Mouse (Mus musculus) mouse trophoblast stem cell (cell line): ENCODE results near the gene Cmss1.

Source experiments
- in situ Hi-C, 2 experiments: fragments of 300-500 bp; cut with MseI, MboI; formaldehyde crosslinking; loops; 2 replicates in 1 of 2; 3 replicates in 1 of 2; pipeline ENCODE4 v1.15.1; 2025

Cmss1 gene

DNA sequence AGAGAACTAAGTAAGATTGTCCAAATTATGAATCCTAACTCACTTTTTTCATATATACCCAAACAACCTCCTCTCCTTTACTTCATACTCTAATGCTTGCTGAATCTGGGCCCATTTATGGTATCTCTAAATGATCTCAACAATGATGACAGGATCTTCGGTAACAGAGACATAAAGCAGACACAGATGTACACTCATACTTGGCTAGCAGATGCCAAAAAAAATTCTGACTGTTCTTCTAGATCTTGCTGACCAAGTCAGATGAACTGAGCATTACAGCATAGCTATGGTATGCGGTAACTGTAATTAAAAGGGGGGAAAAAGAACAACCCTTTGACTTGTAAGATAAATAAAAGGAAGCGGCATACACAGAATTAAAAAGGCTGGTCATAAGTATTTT lies 43.2 kb downstream of the Cmss1 start:
- in situ Hi-C loops: no loop called here

DNA sequence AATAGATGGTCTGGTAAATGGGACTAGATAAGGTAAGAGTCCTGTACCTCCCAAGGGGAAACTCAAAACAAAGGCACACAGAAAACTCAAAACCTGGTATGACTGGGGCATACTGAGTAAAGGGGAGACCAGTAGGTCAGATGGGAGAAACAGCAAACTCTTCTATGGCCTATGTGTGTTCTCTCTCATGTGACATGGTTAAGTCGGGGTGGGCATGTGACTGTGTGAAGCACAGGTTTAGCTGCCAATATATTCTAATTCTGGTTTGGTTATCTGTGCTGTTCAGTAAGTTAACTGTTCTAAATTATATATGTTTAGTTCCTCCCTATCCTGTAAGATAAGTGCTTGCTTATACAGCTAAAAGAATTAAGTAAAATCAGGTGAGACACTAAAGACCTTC lies 46.5 kb downstream of the Cmss1 start:
- in situ Hi-C loops: no loop called here

DNA sequence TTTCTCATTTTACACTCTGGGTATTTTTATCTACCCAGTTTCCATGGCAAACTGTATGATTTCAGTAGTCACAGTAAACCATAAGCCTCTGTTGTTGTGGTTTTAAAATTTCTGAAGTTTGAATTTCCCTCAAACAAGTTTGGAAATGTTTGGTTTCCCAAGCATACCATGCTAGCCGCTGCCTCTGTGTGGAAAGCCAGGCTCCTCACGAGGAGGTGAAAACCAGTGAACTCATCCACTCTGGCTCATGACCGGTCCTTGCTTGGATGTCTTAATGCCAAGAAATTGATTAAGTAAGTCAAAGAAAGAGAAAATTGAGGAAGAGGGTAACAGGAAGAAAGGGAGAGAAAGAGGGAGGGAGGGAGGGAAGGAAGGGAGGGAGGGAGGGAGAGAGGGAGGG lies 48.4 kb downstream of the Cmss1 start:
- in situ Hi-C loops: no loop called here

DNA sequence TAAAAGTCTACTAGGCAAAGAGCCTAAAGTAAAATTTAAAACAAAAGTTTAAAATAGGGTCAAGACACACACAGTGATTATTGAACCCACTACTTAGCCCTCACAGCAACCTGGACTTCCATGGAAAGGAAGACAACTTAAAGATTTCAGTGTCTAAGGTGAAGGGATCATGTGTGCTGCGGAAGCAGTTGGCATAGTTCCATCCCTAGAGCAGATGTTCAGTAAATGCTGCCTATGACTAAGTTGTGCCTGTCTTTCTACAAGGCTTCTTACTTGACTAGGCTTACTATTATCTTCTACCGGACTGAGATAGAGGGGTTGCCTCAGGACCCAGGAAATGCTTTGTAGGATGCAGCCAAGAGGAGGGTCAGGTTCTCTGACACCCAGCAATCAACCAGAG lies 50.4 kb downstream of the Cmss1 start:
- in situ Hi-C loops: no loop called here

DNA sequence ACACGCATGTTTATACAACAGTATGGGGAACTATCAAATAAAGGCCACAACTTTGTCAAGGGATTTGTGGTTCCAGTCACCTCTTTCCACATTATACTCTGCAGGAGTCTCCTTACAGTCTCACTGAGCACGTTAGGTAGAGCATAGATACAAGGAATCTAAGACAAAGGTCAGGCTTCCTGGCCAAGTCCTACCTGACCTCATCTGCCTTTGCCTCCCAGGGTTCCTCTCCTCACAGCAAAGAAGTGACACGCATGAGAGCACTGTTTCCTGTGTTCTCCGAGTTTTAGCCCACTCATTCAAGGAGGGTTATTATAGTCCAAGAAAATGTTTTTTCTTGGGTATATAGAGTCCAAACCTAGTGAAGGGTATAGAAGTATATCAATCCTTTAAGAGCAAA lies 51.0 kb downstream of the Cmss1 start:
- in situ Hi-C loops: no loop called here

DNA sequence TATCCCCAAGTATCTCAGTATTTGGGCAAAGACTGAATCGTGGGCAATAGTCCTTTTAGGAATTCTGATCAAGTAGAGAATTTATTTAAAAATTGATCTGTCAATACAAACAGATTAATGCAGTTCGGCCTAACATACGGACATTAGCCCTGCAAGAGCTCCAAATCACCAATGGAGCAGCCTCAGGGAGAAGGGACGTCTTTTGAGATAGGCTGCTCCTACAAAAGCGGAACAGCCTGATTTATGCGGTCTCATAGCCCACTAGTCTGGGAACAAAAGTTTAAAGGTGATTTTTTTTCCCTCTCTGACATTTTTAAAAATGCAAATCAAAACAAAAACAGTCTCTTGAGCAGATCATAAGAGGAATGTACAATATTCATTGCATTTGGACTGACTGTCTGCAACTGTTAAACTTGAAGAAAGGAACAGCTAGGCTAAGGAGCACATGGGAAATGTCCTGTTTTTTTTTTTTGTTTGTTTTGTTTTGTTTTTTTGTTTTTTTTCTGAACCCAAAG lies 51.7 kb downstream of the Cmss1 start:
- in situ Hi-C loops: no loop called here

DNA sequence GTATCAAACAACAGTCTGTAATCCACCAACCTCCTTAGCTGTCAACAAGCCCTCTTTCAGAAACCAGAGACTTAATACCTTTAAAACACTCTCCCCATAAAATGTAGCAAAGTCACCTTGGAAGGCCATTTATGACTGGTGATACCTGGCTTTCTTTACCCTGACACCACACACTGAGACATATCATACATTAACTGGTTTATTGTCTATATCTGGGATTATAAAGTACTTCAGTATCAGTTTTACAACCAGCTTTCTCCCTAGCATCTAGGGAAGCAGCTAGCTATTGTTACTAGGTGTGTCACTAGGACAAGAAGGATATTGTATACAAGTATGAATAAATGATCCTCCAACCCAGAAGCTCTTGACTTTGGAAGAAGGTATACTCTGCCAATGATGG lies 53.4 kb downstream of the Cmss1 start:
- in situ Hi-C loops: no loop called here

DNA sequence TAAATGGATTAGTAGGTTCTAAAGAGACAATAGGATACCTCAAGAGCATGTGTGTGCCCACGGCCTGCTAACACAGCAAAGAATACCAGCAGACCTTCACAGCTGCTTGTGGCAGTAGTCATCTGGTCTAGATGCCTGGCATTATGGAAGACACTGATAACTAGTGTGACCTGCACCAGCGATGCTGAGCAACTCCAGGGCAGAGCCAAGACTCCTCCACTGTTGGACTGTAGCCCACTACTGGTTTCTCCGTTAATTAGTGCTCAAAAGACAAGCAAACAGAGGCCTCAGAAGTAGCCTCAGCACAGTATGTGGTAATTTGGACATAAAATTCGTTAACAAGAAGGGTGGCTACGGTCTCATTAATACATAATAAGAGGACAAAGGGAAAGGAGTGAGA lies 54.0 kb downstream of the Cmss1 start:
- in situ Hi-C loops: no loop called here

DNA sequence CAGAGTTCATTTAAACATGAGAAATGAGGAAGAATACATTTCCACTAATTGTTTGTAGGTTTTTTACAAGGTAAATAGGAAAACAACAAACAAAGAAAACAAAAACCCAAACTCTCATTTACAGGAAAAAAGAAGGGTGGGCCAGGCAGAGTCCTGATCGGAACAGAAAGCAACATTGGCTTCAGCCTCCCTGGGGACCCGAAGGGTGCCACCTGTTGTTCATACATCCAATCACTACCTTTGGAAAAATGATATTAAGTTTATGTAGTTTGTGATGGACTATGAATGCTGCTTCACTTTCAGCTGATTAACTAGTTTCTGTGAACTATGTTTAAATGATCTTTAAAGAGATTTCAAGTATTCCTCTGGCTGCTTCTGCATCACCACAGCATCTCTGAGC lies 55.0 kb downstream of the Cmss1 start:
- in situ Hi-C loops: no loop called here

DNA sequence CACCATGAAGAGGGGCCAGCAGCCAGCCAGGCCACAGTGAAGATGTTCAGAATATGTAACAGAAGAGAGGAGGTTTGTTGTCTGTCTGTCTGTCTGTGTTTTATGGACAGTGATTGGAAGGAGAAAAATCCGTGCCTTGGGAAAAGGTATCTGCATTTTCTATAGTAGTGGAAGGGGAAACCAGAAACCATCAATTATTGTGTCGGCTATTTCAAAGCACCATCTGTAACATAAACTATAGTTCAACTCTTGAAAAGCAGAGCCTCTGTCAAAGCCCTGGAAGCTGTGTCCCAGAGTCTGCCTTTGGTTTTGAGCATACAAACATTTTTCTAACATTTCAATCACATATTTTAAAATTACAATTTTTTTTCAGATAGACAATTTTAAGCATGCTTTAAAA lies 55.8 kb downstream of the Cmss1 start:
- in situ Hi-C loops: no loop called here

DNA sequence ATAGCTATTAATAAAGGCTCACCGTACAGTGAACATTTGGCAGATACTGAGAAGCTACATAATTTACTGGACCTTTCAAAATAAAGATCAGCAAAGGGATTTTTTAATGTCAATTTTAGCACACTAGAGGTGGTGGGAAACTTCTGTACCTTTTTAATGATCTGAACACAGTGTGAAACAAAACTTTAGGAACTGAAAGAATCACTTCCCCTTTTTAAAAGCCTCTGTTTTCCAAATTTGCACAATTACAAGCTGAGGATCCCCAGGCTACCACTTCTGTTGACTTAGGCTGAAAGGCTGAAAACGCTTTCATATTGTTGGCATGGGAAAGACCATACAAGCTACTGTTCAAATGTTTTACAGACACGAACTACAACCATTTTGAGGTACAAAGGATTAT lies 56.6 kb downstream of the Cmss1 start:
- in situ Hi-C loops: no loop called here

DNA sequence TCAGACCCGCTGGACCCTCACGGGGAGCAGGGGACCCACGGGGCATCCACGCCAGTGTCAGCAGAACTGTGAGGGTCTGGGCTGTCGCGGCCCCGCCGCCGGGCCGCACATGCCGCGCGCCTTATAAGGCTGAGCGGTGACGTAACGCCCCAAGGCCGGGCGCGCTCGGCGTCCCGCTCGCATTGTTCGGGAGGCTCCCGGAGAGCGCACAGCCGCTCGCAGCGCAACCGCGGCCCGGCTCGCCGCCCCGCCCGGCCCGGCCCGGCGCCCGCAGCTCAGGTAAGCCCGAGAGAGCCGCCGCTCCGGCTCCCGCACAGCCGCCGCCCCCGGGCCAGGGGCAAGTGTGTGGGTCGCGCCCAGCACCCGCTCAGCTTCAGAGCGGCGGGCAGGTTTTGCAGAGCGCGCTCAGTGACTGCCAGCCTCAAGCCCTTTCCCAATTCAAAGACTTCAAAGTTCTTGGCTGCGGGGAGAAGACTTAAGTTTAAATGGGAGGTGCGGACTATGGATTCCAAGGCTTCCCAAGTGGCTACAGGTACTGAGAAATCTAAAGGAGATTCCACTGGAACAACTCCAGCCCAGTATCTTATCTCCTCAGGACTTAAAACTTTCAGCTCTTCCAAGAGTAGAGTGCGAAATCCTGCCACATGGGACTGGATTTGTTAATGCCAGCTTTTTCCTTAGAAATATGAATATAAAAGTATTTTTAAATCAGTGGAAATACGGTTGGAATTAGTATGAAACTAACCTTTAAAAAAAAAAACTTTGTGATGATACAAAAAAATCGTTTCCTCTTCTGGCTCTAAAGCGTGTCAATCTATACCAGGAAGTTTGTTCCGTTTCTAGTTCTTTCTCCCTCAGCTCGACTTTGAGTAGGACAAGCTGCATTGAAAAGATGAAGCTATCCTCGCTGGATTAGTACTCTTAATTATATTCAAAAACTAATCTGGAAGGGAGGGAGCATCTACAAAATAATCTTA lies 57.3 kb downstream of the Cmss1 start:
- in situ Hi-C loops: no loop called here

DNA sequence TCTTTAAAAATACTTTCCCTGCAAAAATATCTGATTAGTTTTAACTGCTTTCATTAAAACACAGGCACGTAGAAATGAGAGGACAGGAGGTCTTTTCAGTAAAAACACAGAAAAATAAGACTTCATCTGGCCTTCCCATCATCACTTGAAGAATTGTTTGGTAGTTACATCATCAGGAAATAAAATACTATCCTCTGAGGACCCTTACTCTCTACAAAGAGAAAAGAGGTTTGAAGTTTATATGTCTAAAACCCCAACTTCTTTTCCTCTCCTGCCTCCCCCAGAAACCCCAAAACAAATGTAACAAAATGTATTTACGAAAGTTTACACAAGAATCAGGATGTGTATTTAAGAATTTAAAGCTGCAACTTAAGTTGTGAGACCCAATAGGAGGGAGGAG lies 58.1 kb downstream of the Cmss1 start:
- in situ Hi-C loops: no loop called here

DNA sequence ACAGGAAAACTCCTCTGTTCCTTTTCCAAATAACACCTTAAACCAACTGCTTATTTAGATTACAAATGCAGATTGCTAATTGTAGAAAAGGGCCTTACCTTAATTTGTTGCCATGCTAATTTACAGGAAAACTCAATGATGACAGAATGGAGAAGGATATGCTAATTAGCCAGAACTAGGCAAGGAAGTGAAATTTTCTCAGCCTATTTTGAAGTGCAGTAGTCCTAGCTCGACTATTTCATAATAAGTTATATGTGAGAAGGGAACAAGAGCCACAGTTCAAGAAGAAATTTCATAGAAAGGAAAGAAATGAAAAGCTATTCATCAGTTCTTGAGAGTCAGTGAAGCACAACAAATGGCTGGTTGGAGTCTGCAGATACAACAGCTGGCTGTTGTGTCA lies 60.3 kb downstream of the Cmss1 start:
- in situ Hi-C loops: no loop called here

DNA sequence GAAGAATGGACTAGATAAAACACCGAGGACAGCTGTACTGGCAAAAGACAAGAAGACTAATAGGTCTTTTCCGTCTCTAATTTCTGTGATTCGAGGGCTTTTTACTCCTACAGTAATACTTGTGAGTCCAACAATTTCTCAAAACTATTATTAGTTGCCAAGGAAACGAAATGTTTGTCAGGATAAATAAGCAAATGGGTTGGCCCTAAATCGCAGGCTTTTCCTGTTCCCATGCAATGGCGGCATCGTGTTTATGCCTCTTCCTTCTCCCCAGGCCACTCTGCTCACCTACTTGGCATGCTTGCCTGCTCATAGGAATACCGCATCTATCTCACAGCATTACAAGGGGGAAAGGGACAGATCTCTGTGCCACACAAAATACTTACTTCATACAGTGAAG lies 62.2 kb downstream of the Cmss1 start:
- in situ Hi-C loops: no loop called here

DNA sequence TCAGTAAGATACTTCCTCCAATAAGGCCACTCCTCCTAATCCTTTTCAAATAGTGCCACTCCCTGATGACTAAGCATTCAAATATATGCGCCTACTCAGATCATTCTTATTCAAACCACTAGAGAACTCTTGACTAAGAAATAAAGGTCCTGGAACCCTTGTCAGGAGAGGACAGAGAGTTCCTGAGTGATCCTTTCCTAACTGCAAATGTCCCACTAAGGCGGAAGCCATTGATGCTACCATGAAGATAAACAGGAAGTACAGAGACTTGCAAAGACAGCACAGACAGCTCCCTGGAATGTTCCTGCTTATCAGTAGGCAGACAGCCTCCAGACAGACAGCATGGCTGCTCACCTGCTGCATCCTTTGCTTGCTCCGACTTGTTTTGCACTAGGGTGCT lies 63.4 kb downstream of the Cmss1 start:
- in situ Hi-C loops: no loop called here

DNA sequence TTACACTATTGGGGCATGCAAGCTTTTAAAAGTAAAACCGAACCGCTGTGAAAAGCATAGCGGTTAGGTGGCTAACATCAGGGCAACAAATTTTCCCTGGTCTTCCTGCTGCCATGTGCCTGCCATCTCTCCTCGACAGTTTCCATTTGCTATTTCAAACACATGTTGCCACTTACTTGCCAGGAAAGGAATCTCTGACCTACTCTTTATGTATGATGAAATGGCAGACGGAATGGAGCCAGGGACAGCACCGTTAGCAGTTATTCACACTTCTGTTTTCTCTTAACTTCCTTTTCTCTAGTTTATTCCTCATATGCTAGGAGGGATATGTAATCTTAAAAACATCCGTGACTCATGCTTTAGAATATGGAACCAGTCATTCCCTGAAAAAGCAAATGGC lies 70.2 kb downstream of the Cmss1 start:
- in situ Hi-C loops: no loop called here

DNA sequence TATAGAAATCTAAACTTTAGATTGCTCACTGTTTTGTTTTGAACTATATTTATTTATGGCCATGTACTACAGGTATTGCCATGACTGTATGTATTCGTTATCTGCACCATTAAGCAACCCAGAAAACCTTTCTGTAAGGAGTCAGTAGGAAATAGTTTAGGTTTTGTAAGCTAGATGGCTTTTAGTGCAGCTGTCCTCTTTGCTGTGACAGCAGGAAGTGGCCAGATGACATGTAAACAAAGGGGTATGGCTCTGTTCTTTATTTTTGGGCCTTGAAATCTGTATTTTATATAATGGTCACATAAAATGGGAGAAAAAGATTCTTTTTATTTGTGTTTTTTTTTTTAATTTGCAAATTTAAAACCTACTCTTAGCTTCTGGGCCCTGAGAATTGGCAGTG lies 71.9 kb downstream of the Cmss1 start:
- in situ Hi-C loops: no loop called here

DNA sequence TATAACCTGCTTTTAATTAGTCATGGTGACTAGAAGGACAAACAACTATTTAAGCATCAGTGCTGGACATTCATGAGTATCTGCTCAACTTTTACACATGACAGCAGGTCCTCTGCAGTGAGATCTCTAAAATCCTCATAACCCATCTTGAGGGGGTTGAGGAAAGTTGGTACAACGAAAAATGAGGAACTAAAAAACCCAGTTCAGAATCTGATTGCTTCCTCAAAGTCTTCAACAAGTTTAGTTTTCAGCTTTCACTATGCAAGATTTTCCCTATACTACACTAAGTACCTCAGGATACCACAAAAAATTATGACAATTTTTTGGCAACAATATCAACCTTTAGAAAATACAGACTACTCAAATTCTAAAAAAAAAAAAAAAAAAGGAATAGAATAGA lies 72.3 kb downstream of the Cmss1 start:
- in situ Hi-C loops: no loop called here

DNA sequence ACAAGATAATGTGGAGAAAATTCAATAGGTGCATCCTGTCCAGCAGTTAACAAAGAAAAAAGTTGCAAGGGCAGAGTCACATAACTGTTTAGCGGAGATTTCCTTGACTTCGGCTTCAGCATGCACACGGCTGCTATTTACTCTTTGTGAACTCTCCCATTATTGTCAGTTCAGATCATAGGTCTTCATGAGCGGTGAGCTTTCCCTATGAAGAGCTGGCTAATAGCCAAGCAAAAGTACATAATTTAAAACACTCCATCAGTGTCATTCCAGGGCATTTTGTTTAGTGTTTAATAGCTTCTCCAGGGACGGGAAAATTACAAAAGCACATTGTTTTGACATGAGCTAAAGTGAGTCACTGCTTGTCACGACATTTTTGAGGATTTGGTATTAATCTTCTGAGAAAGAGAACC lies 74.6 kb downstream of the Cmss1 start:
- in situ Hi-C loops: no loop called here

DNA sequence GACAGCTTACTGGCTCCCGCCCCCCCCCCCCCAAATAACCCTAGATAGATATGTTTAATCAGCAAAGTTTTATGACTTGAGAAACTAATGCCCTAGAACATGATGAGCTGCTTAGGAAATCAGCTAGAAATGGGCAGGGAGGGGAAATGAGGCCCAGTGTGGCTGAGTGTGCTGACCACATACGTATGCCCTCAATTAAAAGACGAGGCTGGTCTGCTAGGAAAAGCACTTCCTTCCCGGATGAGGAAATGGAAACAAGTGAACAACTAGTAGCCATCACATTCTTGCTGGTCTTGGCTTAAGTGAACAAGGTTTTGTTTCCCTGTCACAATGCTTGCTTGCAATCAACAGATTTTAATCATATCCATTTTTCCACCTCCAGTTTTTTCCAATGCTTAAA lies 76.1 kb downstream of the Cmss1 start:
- in situ Hi-C loops: no loop called here

DNA sequence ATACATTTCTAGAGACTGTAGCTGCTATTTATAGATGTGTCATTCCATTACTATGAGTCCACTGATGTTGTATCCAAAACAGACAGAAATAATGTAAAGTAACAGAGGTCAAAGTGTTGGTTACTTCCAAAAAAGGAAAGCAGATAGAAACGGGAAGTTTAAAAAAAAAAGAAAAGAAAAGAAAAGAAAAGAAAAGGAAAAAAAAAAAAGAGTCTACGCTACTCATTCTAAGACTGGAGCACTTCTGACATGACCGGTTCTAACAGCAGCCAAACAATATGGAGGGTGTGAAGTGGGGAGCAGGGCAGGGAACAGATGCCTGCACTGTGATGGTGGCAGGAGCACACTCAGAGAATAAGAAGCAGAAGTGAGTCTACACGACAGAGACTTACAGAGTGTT lies 78.2 kb downstream of the Cmss1 start:
- in situ Hi-C loops: no loop called here

DNA sequence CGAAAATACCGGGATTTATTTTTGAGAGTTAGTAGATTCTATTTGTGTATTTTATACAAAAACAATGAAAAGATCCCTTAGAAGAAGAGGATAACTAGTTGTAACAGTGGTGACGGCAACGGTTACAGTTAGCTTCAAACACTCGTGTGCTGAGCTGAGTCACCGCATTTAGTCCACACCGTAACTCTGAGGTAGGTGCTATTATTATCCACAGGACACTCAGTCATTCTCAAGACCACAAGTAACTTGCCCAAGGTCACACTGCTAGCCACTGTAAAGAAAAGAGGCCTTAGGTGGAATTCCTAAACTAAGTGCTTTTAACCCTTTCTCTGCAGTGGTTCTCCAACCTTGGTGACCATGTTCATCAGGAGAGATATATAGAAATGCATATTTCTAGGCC lies 79.8 kb downstream of the Cmss1 start:
- in situ Hi-C loops: no loop called here

DNA sequence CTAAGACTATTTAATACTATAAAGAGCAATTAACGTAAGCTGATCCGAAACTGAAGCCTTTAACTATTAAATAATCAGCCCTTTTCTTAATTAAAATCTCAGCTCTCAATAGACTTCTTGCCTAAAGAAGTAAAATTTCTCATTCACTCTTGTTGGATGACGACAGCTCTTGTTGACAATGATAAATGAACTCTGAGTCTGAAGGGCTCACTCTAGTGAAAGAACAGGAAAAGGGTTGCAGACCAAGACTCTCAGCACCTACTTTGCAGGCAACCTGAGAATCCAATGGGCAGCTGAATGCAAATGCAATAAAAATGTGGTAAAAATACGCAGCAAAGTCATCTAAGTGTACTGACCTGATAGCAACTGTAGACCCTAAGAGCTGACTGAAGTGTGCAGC lies 81.2 kb downstream of the Cmss1 start:
- in situ Hi-C loops: no loop called here
